Mouse (Mus musculus) layer of hippocampus, adult 9-10 months (tissue): Measurements from ENCODE around the gene Sufu.

Experiments used
- DNase-seq: peaks from one replicate; pipeline ENCODE4 v3.0.0; 2022; ENCODE audit warnings: low spot score

Gene Sufu

GRCm38 (mm10) chr19:46466160-46466559, 69.5 kb downstream of the Sufu start:
- no peak for DNase-seq

GRCm38 (mm10) chr19:46467051-46467503, 70.4 kb downstream of the Sufu start:
- DNase-seq = no peak

GRCm38 (mm10) chr19:46470364-46471240, 73.9 kb downstream of the Sufu start:
- DNase-seq = no peak

GRCm38 (mm10) chr19:46471324-46472093, 74.8 kb downstream of the Sufu start:
- DNase-seq = no peak

GRCm38 (mm10) chr19:46477432-46477845, 80.7 kb downstream of the Sufu start:
- DNase-seq = no peak

GRCm38 (mm10) chr19:46478242-46478641, 81.5 kb downstream of the Sufu start:
- no peak for DNase-seq

- no peak for DNase-seq
Observed at GRCm38 (mm10) chr19:46478826-46479225, 82.1 kb downstream of the Sufu start.

- no peak for DNase-seq
Observed at GRCm38 (mm10) chr19:46479306-46480075, 82.8 kb downstream of the Sufu start.

GRCm38 (mm10) chr19:46480624-46481345, 84.1 kb downstream of the Sufu start:
- DNase-seq = no peak

- DNase-seq = no peak
Observed at GRCm38 (mm10) chr19:46481352-46481751, 84.7 kb downstream of the Sufu start.

- no peak for DNase-seq
Observed at GRCm38 (mm10) chr19:46481756-46482155, 85.1 kb downstream of the Sufu start.

- DNase-seq = no peak
Observed at GRCm38 (mm10) chr19:46482896-46483516, 86.3 kb downstream of the Sufu start.

- DNase-seq = no peak
Observed at GRCm38 (mm10) chr19:46483701-46484328, 87.1 kb downstream of the Sufu start.

- DNase-seq = no peak
Observed at GRCm38 (mm10) chr19:46484518-46484917, 87.8 kb downstream of the Sufu start.

- no peak for DNase-seq
Observed at GRCm38 (mm10) chr19:46485847-46486246, 89.2 kb downstream of the Sufu start.

- no peak for DNase-seq
Observed at GRCm38 (mm10) chr19:46486709-46487108, 90.0 kb downstream of the Sufu start.

GRCm38 (mm10) chr19:46489448-46489847, 92.8 kb downstream of the Sufu start:
- DNase-seq = no peak

GRCm38 (mm10) chr19:46490634-46491033, 93.9 kb downstream of the Sufu start:
- no peak for DNase-seq

GRCm38 (mm10) chr19:46495136-46495535, 98.4 kb downstream of the Sufu start:
- DNase-seq = no peak

- DNase-seq = no peak
Observed at GRCm38 (mm10) chr19:46497230-46497629, 100.5 kb downstream of the Sufu start.

GRCm38 (mm10) chr19:46499539-46499835, 102.8 kb downstream of the Sufu start:
- no peak for DNase-seq
